Mouse (Mus musculus): ENCODE measurements at regions not wholly inside any gene's neighbourhood (a gene's known extent, or its start where the extent isn't known, plus 50 kb on each side); places are given as distances from the start of the nearest gene placed in this dataset.
A peak's percentile ranks its signal among the peaks of the same experiment; 100 is the strongest.

DNA sequence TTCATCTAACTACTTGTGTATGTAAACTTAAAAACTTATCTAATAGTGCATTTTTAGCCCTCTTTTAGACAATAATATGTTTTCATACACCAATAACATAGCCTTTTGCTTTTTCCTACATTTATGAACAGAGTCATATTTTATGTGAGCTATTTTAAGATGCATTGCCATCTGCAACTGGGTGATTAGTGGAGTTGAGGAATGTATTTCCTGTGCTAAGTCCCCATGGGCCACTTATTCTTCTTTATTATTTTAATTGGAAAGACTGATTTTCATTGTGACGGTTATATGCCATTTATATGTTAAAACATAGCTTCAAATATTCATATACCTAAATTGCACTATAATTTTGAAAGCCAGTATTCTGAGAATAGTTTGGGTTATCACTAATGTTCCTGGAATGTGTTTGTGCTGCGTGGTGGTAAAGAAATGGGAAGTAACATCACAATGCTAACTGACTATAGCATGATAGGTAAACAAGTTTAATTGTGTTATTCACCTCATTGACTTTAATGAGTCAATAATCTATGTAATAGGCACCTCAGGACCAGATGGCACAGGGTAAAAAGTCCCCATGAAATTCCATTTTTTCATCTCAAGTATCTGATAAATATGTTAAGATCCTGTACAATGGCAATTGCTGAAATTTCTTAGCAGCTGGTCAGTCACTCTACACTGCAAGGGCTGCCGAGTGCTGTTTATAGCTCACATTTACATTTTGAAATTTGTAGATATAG is 1671.5 kb downstream of the Efnb2 start:
- peak; percentile 79 for ATAC-seq (ENCODE audit: low read depth)
- Histone ChIP-seq H3K27me3 (no peaks in the 10 kb centered on the region), H3K4me1 (replicated peaks) (no peaks in the 10 kb centered on the region), H3K4me2 (no peak overlapping the region), H3K36me3 (no peaks in the 10 kb centered on the region), H3K9ac (no peak overlapping the region), H3K27ac (replicated peaks) (no peak overlapping the region), H3K4me3 (no peak overlapping the region), H3K9me3 (no peaks in the 10 kb centered on the region)
- WGBS = 44% methylated on average over 3 of the region's 3 CpGs

DNA sequence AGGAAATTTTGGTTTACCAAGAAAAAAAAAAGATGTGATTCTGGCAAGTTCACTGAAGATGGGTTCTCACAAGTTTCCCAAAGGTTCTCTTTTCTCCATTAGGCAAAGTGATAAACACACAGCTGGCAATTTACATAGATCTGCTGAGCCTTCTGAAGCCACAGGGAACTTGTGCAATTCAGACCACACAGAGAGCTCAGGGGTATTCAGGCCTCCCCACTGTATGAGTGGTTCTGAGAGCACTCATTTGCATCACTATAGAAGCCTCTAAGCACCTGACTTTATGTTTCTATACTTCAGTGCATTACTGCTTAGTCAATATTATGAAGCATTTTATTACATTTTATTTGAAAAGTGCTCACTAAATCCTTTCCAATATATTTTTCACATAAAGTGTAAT is 1687.1 kb downstream of the Efnb2 start:
- Histone ChIP-seq H3K9me3 (no peaks in the 10 kb centered on the region), H3K4me3 (no peak overlapping the region), H3K4me1 (replicated peaks) (no peaks in the 10 kb centered on the region), H3K27ac (replicated peaks) (no peak overlapping the region), H3K36me3 (no peaks in the 10 kb centered on the region), H3K4me2 (no peak overlapping the region), H3K9ac (no peak overlapping the region), H3K27me3 (no peaks in the 10 kb centered on the region)
- 0 out of 2 replicates have a peak, but pooled peaks have one; percentile 56 for ATAC-seq (ENCODE audit: low read depth)

DNA sequence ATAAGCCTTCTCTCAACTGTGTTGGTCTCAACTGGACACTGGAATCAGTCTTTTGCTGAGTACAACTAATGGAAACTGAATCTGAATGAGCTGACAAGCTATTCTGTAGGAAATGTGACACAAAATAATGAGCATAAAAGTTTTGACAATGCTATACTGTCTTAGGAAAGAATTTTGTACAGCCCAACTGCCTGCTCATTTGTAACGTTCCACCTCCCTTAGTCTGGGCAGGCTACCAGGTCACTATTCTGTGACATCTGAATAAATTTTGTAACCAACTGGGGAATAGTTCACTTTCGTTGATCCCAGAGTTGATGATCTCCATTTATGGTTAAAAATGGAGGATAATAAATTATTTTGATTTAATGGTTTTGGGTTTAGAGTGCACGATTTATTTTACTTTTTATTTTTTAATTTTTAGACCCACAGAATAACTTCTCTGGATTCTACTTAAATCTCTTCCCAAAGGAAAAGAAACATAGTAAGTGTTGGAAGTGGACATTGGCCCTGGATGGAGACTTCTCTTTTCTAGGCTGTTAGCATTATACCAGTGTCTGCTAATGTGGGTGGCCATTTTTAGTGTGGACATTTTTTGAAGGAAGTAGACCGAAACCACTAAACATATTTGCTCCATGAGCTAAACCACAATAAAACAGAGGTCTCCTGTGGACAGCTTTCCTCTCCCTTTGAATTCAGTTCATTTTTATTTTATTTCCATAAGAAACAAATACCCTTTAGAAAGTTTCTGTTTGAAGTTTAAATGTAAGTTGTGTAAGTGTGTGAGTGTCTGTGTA is 1697.8 kb downstream of the Efnb2 start:
- H3K36me3 ChIP-seq = no peaks in the 10 kb centered on the region
- no peaks in the 10 kb centered on the region for H3K4me1 ChIP-seq (replicated peaks)
- ATAC-seq (ENCODE audit: low read depth) = no peak
- no peaks in the 10 kb centered on the region for H3K27me3 ChIP-seq
- WGBS = 74% methylated on average over 4 of the region's 4 CpGs
- H3K9ac ChIP-seq = no peak overlapping the region
- no peak overlapping the region for H3K4me2 ChIP-seq
- no peak overlapping the region for H3K4me3 ChIP-seq
- no peak overlapping the region for H3K27ac ChIP-seq (replicated peaks)
- no peaks in the 10 kb centered on the region for H3K9me3 ChIP-seq

DNA sequence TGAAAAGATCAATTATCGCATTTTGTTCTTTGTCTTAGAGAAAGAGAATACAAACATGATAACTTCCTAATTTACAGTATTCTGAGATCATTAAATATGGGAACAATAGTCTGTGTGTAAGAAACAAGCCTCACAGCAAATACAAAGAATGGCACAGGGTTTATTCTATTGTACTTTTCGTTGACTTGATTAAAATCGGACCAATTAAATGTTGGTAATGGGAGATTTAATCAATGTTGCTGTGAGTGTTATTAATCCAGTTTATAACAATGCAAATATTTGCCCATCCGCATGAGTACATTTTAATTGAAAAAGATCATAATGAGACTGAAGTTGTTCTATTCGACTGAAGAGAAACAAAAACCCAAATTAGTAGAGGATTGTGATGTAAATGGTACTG is 1703.0 kb downstream of the Efnb2 start:
- Histone ChIP-seq H3K36me3 (no peaks in the 10 kb centered on the region), H3K27ac (replicated peaks) (no peak overlapping the region), H3K9me3 (no peaks in the 10 kb centered on the region), H3K4me2 (no peak overlapping the region), H3K9ac (no peak overlapping the region), H3K4me3 (no peak overlapping the region), H3K27me3 (no peaks in the 10 kb centered on the region), H3K4me1 (replicated peaks) (no peaks in the 10 kb centered on the region)
- 82% methylated on average over 5 of the region's 5 CpGs for WGBS
- ATAC-seq (ENCODE audit: low read depth) = no peak

DNA sequence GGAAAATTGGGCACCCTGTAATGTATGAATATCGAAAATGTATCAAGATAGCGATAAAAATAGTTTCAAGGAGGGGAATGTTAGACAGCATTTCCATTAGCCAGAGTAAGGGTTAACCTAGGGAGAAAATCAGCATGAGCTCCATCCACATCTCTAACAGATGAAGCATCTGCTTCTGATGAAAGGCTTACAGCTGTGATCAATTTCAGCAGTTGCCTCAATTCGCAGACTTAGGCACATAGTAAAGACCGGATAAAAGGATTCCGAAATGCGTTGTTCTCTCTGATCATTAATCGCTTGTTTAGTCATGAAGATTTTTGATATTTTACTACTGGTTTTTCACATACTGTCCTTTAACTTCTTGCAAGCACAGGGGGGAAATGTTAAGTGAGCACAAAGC is 1706.8 kb downstream of the Efnb2 start:
- WGBS = 70% methylated on average over 7 of the region's 7 CpGs
- Histone ChIP-seq H3K4me3 (no peak overlapping the region), H3K27ac (replicated peaks) (no peak overlapping the region), H3K9ac (no peak overlapping the region), H3K27me3 (no peaks in the 10 kb centered on the region), H3K36me3 (no peaks in the 10 kb centered on the region), H3K4me2 (no peak overlapping the region), H3K9me3 (no peaks in the 10 kb centered on the region), H3K4me1 (replicated peaks) (no peaks in the 10 kb centered on the region)
- ATAC-seq (ENCODE audit: low read depth) = no peak

DNA sequence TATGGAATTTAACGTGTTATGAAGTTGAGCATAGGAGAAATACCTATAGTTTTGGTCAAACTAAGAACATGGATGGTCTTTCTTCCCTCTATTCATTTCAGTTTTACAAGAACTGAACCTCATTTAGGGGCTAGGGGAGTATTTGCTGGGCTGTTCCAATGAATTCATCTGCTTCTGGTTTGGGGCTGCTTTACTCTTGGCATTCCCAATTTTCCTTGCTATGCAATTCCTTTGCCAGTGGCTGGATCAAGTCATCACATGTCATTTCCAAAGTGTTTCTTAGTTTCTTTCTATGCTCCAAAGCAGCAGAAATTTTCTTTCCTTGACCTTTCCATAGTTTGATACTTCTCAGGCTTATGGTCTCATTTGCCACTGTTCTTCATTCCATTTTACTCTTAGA is 1738.6 kb downstream of the Efnb2 start:
- no peak for ATAC-seq (ENCODE audit: low read depth)
- 72% methylated on average over 1 of the region's 1 CpGs for WGBS

DNA sequence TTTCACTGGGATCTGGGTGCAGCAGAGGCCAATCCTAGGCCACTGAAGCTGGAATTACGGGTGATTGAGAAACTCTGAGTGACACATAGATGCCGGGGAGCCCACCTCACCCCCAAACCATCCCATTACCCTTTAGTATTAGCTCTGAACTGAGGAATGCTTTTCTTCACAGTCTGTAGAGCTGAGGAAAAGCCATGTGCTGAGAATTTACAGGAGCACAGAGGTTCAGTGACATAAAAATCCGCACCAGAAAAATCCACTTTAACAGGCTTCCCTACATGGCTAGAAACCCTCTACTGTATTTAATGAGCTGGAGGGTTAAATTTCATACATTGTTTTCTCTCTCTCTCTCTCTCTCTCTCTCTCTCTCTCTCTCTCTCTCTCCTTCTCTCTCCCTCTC is 1753.4 kb downstream of the Efnb2 start:
- 54% methylated on average over 3 of the region's 3 CpGs for WGBS

More for the DNA sequence above, 1738.6 kb downstream of the Efnb2 start:
- H3K27ac ChIP-seq (replicated peaks) = no peak overlapping the region
- no peaks in the 10 kb centered on the region for H3K4me1 ChIP-seq (replicated peaks)
- H3K4me2 ChIP-seq = no peak overlapping the region
- H3K9ac ChIP-seq = no peak overlapping the region
- H3K9me3 ChIP-seq = no peaks in the 10 kb centered on the region
- no peaks in the 10 kb centered on the region for H3K27me3 ChIP-seq
- no peak overlapping the region for H3K4me3 ChIP-seq
- no peaks in the 10 kb centered on the region for H3K36me3 ChIP-seq

DNA sequence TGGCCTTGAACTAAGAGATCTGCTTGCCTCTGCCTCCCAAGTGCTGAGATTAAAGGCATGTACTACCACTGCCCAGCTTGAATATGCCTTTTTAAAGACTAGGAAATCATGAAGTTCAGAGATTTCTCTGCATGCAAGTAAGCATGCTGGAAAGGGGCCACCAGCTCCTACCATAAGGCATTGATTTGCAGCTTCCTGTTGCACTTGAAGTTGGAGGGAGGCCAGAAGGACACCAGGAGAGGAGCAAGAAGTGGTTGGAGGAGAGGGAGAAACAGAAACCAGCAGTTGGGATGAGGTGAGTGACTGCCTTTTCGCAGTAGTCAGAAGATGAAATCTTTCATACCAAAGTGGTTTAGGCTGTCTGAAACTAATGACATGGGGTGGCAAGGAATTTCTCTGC is 1769.6 kb downstream of the Efnb2 start:
- no peak overlapping the region for H3K27ac ChIP-seq (replicated peaks)
- ATAC-seq (ENCODE audit: low read depth) = no peak
- no peaks in the 10 kb centered on the region for H3K4me1 ChIP-seq (replicated peaks)
- no peaks in the 10 kb centered on the region for H3K9me3 ChIP-seq
- H3K36me3 ChIP-seq = no peaks in the 10 kb centered on the region
- WGBS = 88% methylated on average over 1 of the region's 1 CpGs
- H3K4me2 ChIP-seq = no peak overlapping the region
- H3K4me3 ChIP-seq = no peak overlapping the region
- H3K9ac ChIP-seq = no peak overlapping the region
- no peaks in the 10 kb centered on the region for H3K27me3 ChIP-seq

More for the DNA sequence above, 1753.4 kb downstream of the Efnb2 start:
- H3K4me1 ChIP-seq (replicated peaks) = no peaks in the 10 kb centered on the region
- H3K9me3 ChIP-seq = no peaks in the 10 kb centered on the region
- H3K9ac ChIP-seq = no peak overlapping the region
- H3K4me3 ChIP-seq = no peak overlapping the region
- H3K27me3 ChIP-seq = no peaks in the 10 kb centered on the region
- no peak overlapping the region for H3K4me2 ChIP-seq
- no peaks in the 10 kb centered on the region for H3K36me3 ChIP-seq
- H3K27ac ChIP-seq (replicated peaks) = no peak overlapping the region
- ATAC-seq (ENCODE audit: low read depth) = no peak

DNA sequence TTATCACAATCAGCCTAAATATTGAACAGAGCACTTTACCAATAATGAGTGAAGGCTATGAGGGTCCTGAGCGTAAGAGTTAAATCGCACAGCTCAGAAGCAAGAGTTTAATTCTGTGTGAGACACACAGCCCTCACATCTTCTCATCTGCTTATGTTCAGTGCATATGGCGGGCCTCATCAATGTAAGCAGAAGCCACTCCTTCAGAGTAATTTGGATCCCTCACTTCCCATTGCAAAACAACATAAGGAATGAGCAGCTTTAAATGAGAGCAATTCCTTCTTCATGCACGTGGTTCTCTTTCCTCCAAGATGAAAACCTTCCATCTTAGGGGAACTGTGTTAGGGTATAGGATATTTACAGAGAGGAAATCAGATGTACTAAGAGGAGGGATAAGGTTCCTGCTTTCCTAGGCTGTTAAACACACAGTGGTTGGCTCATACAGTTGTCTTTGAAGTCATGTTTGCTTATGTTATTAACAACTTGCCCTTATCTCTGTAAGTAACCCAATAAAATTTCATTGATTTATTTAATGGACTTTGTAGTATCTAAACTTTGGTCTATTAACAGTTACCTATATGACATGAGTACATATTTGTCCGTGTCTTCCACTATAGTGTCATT is 1774.2 kb downstream of the Efnb2 start:
- Histone ChIP-seq H3K4me1 (replicated peaks) (no peaks in the 10 kb centered on the region), H3K36me3 (no peaks in the 10 kb centered on the region), H3K27ac (replicated peaks) (no peak overlapping the region), H3K4me3 (no peak overlapping the region), H3K27me3 (no peaks in the 10 kb centered on the region), H3K4me2 (no peak overlapping the region), H3K9me3 (no peaks in the 10 kb centered on the region), H3K9ac (no peak overlapping the region)
- 93% methylated on average over 5 of the region's 5 CpGs for WGBS
- no peak for ATAC-seq (ENCODE audit: low read depth)

DNA sequence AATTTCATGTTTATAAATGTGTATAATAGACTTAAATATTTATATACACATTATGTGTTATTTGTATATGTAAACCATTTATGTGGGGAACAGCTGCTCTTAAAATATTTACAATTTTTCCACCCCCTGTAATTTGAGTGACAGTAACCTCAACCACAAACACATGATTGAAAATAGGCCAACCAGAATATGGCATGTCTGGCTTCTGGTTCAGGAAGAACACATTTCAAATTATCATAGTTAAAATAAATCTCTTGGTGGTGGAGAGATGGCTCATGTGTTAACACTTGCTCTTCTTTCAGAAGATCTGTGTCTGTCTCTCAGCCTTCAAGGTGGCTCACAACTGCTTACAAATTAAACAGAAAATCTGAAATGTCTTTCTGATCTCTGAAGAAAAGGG is 1776.2 kb downstream of the Efnb2 start:
- no peak for ATAC-seq (ENCODE audit: low read depth)
- no peaks in the 10 kb centered on the region for H3K9me3 ChIP-seq
- H3K4me2 ChIP-seq = no peak overlapping the region
- no peaks in the 10 kb centered on the region for H3K4me1 ChIP-seq (replicated peaks)
- no peak overlapping the region for H3K27ac ChIP-seq (replicated peaks)
- H3K36me3 ChIP-seq = no peaks in the 10 kb centered on the region
- H3K27me3 ChIP-seq = no peaks in the 10 kb centered on the region
- H3K9ac ChIP-seq = no peak overlapping the region
- H3K4me3 ChIP-seq = no peak overlapping the region

DNA sequence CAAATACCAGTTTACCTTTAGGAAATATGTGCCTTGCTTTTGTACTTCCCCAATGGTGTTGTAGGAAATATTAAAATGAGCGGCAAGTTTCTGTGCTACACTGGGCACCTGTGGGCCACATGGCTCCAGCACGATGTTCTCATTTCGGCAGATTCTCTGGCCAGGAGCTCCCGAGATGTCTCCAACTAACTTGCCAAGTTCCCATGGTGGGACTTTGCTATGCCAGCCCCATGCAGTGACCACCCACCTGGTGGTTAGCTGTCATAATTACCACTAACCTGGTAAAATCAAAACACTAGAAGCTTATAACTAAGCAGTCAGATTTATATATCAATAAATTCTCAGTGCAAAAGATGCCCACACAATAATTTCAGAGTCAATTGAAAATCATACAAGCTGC is 1777.5 kb upstream of the Slc10a2 start:
- Histone ChIP-seq H3K36me3 (no peaks in the 10 kb centered on the region), H3K9ac (no peak overlapping the region), H3K4me2 (no peak overlapping the region), H3K9me3 (no peaks in the 10 kb centered on the region), H3K27me3 (no peaks in the 10 kb centered on the region), H3K27ac (replicated peaks) (no peak overlapping the region), H3K4me3 (no peak overlapping the region), H3K4me1 (replicated peaks) (no peaks in the 10 kb centered on the region)
- ATAC-seq (ENCODE audit: low read depth) = no peak
- WGBS = 93% methylated on average over 4 of the region's 4 CpGs
